Mouse (Mus musculus) intestine, postnatal 0 days (tissue): ENCODE measurements around the gene Crygn. TPM values are rescaled to one million over a fixed set of nuclear protein-coding genes. Genes with fewer than 3 reads are reported as not detected.

Experiments
- ATAC-seq: fragments of 200-750 bp; cut with Nextera tagmentation; 2 replicates; pipeline ENCODE4 v1.8.0; 2017; ENCODE audit warnings: mild to moderate bottlenecking, moderate TSS enrichment, moderate library complexity
- H3K27ac ChIP-seq: fragments of 300-500 bp; sonication (generic); 2 replicates; pipeline ENCODE4 v1.5.1; 2014; ENCODE audit warnings: mild to moderate bottlenecking, low read depth, low read length, moderate library complexity
- H3K27me3 ChIP-seq: fragments of 300-500 bp; sonication (generic); replicated peaks from 2 replicates; pipeline ENCODE4 v1.6.1; 2014; ENCODE audit warnings: low read length, mixed read lengths; ENCODE audit not compliant: control insufficient read depth, insufficient read depth
- H3K36me3 ChIP-seq: fragments of 300-500 bp; sonication (generic); 2 replicates; pipeline ENCODE4 v1.6.1; 2014; ENCODE audit warnings: mild to moderate bottlenecking, moderate library complexity; ENCODE audit not compliant: control insufficient read depth, insufficient read depth
- H3K4me1 ChIP-seq: fragments of 300-500 bp; sonication (generic); replicated peaks from 2 replicates; pipeline ENCODE4 v1.6.1; 2014; ENCODE audit warnings: antibody characterized with exemption, low read length, mixed read lengths; ENCODE audit not compliant: control insufficient read depth, insufficient read depth
- H3K4me2 ChIP-seq: fragments of 300-500 bp; sonication (generic); replicated peaks from 2 replicates; pipeline ENCODE4 v1.6.1; 2014; ENCODE audit warnings: low read depth, mild to moderate bottlenecking, moderate library complexity
- H3K4me3 ChIP-seq: fragments of 300-500 bp; sonication (generic); 2 replicates; pipeline ENCODE4 v1.5.1; 2014; ENCODE audit warnings: low read depth, low read length
- H3K9ac ChIP-seq: fragments of 300-500 bp; sonication (generic); 2 replicates; pipeline ENCODE4 v1.6.1; 2014; ENCODE audit warnings: mild to moderate bottlenecking, low read depth, low read length
- H3K9me3 ChIP-seq: fragments of 300-500 bp; sonication (generic); 2 replicates; pipeline ENCODE4 v1.6.1; 2016; ENCODE audit warnings: mixed run types; ENCODE audit not compliant: control insufficient read depth
- CTCF ChIP-seq: sonication (generic); IDR thresholded peaks from 2 replicates; pipeline ENCODE4 v1.5.1; 2016; ENCODE audit warnings: low read depth, mild to moderate bottlenecking, control low read depth, antibody characterized with exemption, moderate library complexity
- WGBS: fragments of 180-500 bp; shearing (Covaris S2); extraction: QIAGEN DNeasy Blood & Tissue Kit; methylation state at CpG from one replicate; pipeline ENCODE4 v1.1.7; 2014; 5-methylcytosine and 5-hydroxymethylcytosine counted together
- polyA plus RNA-seq: library from polyadenylated mRNA; unstranded; fragments of >200 nt; fragmentation: Nextera tagmentation; extraction: Ambion mirVana; gene quantifications from 2 replicates; pipeline ENCODE4 v1.2.1, GENCODE M21; 2015

Gene Crygn
- polyA plus RNA-seq, 1 experiment from 2014 or later, result 8.1 TPM

DNA sequence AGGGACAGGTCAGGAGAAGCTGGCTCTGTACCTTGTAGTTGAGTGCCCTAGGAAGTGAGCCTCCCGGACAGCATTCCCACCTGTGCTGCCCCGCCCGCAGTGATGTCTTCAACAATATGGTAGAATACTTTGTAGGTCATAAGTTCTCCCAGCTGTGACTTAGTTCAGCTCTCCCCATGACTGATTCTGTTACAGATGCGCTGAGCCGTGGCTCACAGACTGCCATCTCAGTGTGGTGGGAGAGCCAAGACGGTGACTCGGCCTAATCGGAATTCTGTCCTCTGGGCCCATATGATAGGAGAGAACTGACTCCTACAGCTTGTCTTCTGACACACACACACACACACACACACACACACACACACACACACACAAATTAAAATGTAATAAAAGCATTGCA, 53.2 kb downstream of the Crygn start:
- Histone ChIP-seq H3K9me3 (no peaks in the 10 kb centered on the region), H3K4me2 (no peak overlapping the region), H3K4me1 (no peaks in the 10 kb centered on the region), H3K9ac (no peak overlapping the region), H3K4me3 (no peak overlapping the region), H3K27ac (no peak overlapping the region), H3K36me3 (peaks cover 94% of the 10 kb centered on the region), H3K27me3 (no peaks in the 10 kb centered on the region)
- TF ChIP-seq CTCF, result no peak
- ATAC-seq, result no peak
- WGBS, result 93% methylated on average over 8 of the region's 8 CpGs

- no peak overlapping the region for H3K4me2 ChIP-seq
- H3K27ac ChIP-seq, result no peak overlapping the region
- H3K36me3 ChIP-seq, result peaks cover 92% of the 10 kb centered on the region
- no peaks in the 10 kb centered on the region for H3K9me3 ChIP-seq
- H3K27me3 ChIP-seq, result no peaks in the 10 kb centered on the region
- no peak for TF ChIP-seq CTCF
- H3K4me3 ChIP-seq, result no peak overlapping the region
- WGBS, result 75% methylated on average over 3 of the region's 3 CpGs
- no peaks in the 10 kb centered on the region for H3K4me1 ChIP-seq
- ATAC-seq, result no peak
- H3K9ac ChIP-seq, result no peak overlapping the region
Measured at GRCm38 (mm10) chr5:24701271-24701670, 56.5 kb downstream of the Crygn start.

Other genes starting within 250 kb of the Crygn start
- gene Gbx1, start 230.8 kb downstream of the Crygn start, polyA plus RNA-seq, result not detected in 2 replicates
- 0.09 and 0.18 TPM in 2 replicates for gene Asb10, start 217.0 kb downstream of the Crygn start, polyA plus RNA-seq
- not detected in 2 replicates for gene 4931409K22Rik, start 201.2 kb downstream of the Crygn start, polyA plus RNA-seq
- gene Abcf2, start 180.5 kb downstream of the Crygn start, polyA plus RNA-seq, result 40.1 and 40.5 TPM in 2 replicates
- 23.5 and 24.4 TPM in 2 replicates for gene Chpf2, start 171.3 kb downstream of the Crygn start, polyA plus RNA-seq
- gene Smarcd3, start 133.6 kb downstream of the Crygn start, polyA plus RNA-seq, result 6.6 and 6.8 TPM in 2 replicates
- 18.0 and 19.4 TPM in 2 replicates for gene Nub1, start 72.5 kb downstream of the Crygn start, polyA plus RNA-seq
- gene Wdr86, start 27.3 kb downstream of the Crygn start, polyA plus RNA-seq, result 2.7 and 2.9 TPM in 2 replicates
- 147 and 151 TPM in 2 replicates for gene Rheb, start 84.6 kb upstream of the Crygn start, polyA plus RNA-seq